Mouse (Mus musculus): ENCODE results near the gene Bglap3.

Bglap3 gene

GRCm38 (mm10) chr3:88336058-88337013, 36.2 kb downstream of the Bglap3 start, which contains the start of the genes Tmem79 and Smg5:
TSS of gene Tmem79 (minus strand) at chr3:88336148.
TSS of gene Smg5 (plus strand) at chr3:88336260.
- in situ Hi-C loops (cut with MboI, MseI), result no loop called here

GRCm38 (mm10) chr3:88335436-88336053, 37.0 kb downstream of the Bglap3 start:
- in situ Hi-C loops (cut with MboI, MseI), result no loop called here

GRCm38 (mm10) chr3:88334902-88335435, 37.6 kb downstream of the Bglap3 start:
- in situ Hi-C loops (cut with MboI, MseI), result loop anchor here in 1 of 2 experiments (5.0 kb wide), 1 partner anchor 38 kb away; the partner anchor contains the start of genes Cct3 and Tsacc

- in situ Hi-C loops (cut with MboI, MseI), result loop anchor here in 1 of 2 experiments (5.0 kb wide), 1 partner anchor 37 kb away; the partner anchor contains the start of genes Cct3 and Tsacc
These were observed 38.4 kb downstream of the Bglap3 start for GRCm38 (mm10) chr3:88334029-88334658.

GRCm38 (mm10) chr3:88331282-88331681, 41.3 kb downstream of the Bglap3 start:
- in situ Hi-C loops (cut with MboI, MseI), result loop anchor here in 1 of 2 experiments (5.0 kb wide), 1 partner anchor 34 kb away; the partner anchor contains the start of genes Cct3 and Tsacc

GRCm38 (mm10) chr3:88328956-88329355, 43.6 kb downstream of the Bglap3 start:
- in situ Hi-C loops (cut with MboI, MseI), result no loop called here

- in situ Hi-C loops (cut with MboI, MseI), result loop anchor here in 1 of 2 experiments (25.0 kb wide), 1 partner anchor 737 kb away; no protein-coding TSS in a partner anchor
These were observed 47.6 kb downstream of the Bglap3 start, which contains the start of gene Glmp for GRCm38 (mm10) chr3:88324951-88325405. TSS of gene Glmp (plus strand) at chr3:88325023.

Data from T-helper 17 cell (primary cell).